Mouse (Mus musculus) CH12.LX (cell line): ENCODE results near the gene Phf11a. TPM values are rescaled to one million over a fixed set of nuclear protein-coding genes. Genes with fewer than 3 reads are reported as not detected.

Source experiments
- DNase-seq: peaks from one replicate; pipeline ENCODE4 v3.0.0-alpha.2; 2013; ENCODE audit errors: extremely low read depth
- H3K27ac ChIP-seq: 2 replicates; pipeline ENCODE4 v1.5.1; 2012; ENCODE audit warnings: low read depth, mild to moderate bottlenecking, control low read depth, moderate library complexity; ENCODE audit not compliant: insufficient read depth
- H3K27me3 ChIP-seq: replicated peaks from 2 replicates; pipeline ENCODE3; 2012; ENCODE audit warnings: inconsistent platforms
- H3K36me3 ChIP-seq, 2 experiments: replicated peaks in 1 of 2; 2 replicates each; pipeline versions ENCODE3 to v1.6.1; 2012; ENCODE audit warnings: inconsistent platforms in 1 of 2, low read length in 1 of 2, mild to moderate bottlenecking in 1 of 2, mixed read lengths in 1 of 2, moderate library complexity in 1 of 2; ENCODE audit not compliant: control insufficient read depth in 1 of 2, insufficient read depth in 1 of 2
- H3K4me1 ChIP-seq, 2 experiments: 2 replicates each; pipeline ENCODE4 v1.6.1; 2012; ENCODE audit warnings: inconsistent platforms in 1 of 2, moderate library complexity in 1 of 2; ENCODE audit not compliant: insufficient read depth in 2 of 2, control insufficient read depth in 1 of 2
- H3K4me2 ChIP-seq: 2 replicates; pipeline ENCODE4 v1.6.1; 2012; ENCODE audit warnings: low read depth, mild to moderate bottlenecking, control low read depth; ENCODE audit not compliant: poor library complexity, insufficient read depth, severe bottlenecking
- H3K4me3 ChIP-seq, 3 experiments: fragments of 150-350 bp in 1 of 3; sonication (generic) in 1 of 3; replicated peaks in 1 of 3; 2 replicates each; pipeline versions ENCODE3 to v1.5.1; 2011 to 2012; ENCODE audit warnings: low read depth in 2 of 3, low read length in 2 of 3, mild to moderate bottlenecking in 2 of 3, moderate library complexity in 2 of 3, control low read depth in 1 of 3, improper control_type of control experiment in 1 of 3, inconsistent platforms in 1 of 3, mixed read lengths in 1 of 3; ENCODE audit not compliant: poor library complexity in 1 of 3
- H3K79me2 ChIP-seq: replicated peaks from 2 replicates; pipeline ENCODE4 v1.6.1; 2012; ENCODE audit warnings: mild to moderate bottlenecking, moderate library complexity; ENCODE audit not compliant: control insufficient read depth, poor library complexity, insufficient read depth, severe bottlenecking; ENCODE audit errors: extremely low read depth
- H3K9ac ChIP-seq: 2 replicates; pipeline ENCODE4 v1.6.1; 2012; ENCODE audit warnings: low read depth, mild to moderate bottlenecking, control low read depth, moderate library complexity; ENCODE audit not compliant: insufficient read depth
- H3K9me3 ChIP-seq: replicated peaks from 2 replicates; pipeline ENCODE3; 2012; ENCODE audit warnings: low read length, inconsistent platforms, mixed read lengths
- BHLHE40 ChIP-seq: IDR thresholded peaks from 2 replicates; pipeline ENCODE4 v1.6.1; 2011; ENCODE audit warnings: mild to moderate bottlenecking, low read depth, low read length, improper control_type of control experiment
- CHD1 ChIP-seq: IDR thresholded peaks from 2 replicates; pipeline ENCODE4 v1.6.1; 2012; ENCODE audit warnings: low read depth, low read length, improper control_type of control experiment, inconsistent platforms
- CHD2 ChIP-seq: IDR thresholded peaks from 2 replicates; pipeline ENCODE4 v1.6.1; 2011; ENCODE audit warnings: low read length, improper control_type of control experiment
- E2F4 ChIP-seq: IDR thresholded peaks from 2 replicates; pipeline ENCODE4 v1.6.1; 2011; ENCODE audit warnings: low read depth, low read length, improper control_type of control experiment; ENCODE audit not compliant: insufficient replicate concordance
- ELF1 ChIP-seq: IDR thresholded peaks from 2 replicates; pipeline ENCODE4 v1.6.1; 2014; ENCODE audit warnings: low read depth, mild to moderate bottlenecking, inconsistent platforms, low read length, improper control_type of control experiment
- EP300 ChIP-seq: IDR thresholded peaks from 2 replicates; pipeline ENCODE4 v1.6.1; 2011; ENCODE audit warnings: low read length, improper control_type of control experiment
- ETS1 ChIP-seq: conservative IDR thresholded peaks from 2 replicates; pipeline ENCODE4 v1.6.1; 2012; ENCODE audit warnings: low read depth, mild to moderate bottlenecking, inconsistent platforms, low read length, improper control_type of control experiment, moderate library complexity
- GABPA ChIP-seq: IDR thresholded peaks from 2 replicates; pipeline ENCODE4 v1.6.1; 2012; ENCODE audit warnings: low read depth, low read length, improper control_type of control experiment, inconsistent platforms; ENCODE audit not compliant: insufficient replicate concordance
- HCFC1 ChIP-seq: IDR thresholded peaks from 2 replicates; pipeline ENCODE4 v1.6.1; 2012; ENCODE audit warnings: low read depth, mild to moderate bottlenecking, inconsistent platforms, low read length, improper control_type of control experiment
- IRF4 ChIP-seq: IDR thresholded peaks from 2 replicates; pipeline ENCODE4 v1.6.1; 2014; ENCODE audit warnings: low read depth, mild to moderate bottlenecking, inconsistent platforms, low read length, improper control_type of control experiment
- JUN ChIP-seq: IDR thresholded peaks from 2 replicates; pipeline ENCODE4 v1.6.1; 2011; ENCODE audit warnings: low read depth, mild to moderate bottlenecking, low read length, improper control_type of control experiment, moderate library complexity; ENCODE audit not compliant: insufficient read depth
- JUND ChIP-seq: conservative IDR thresholded peaks from 2 replicates; pipeline ENCODE4 v1.6.1; 2011; ENCODE audit warnings: low read depth, low read length, improper control_type of control experiment
- MAX ChIP-seq: IDR thresholded peaks from 2 replicates; pipeline ENCODE4 v1.6.1; 2011; ENCODE audit warnings: low read length, improper control_type of control experiment
- MAZ ChIP-seq: IDR thresholded peaks from 2 replicates; pipeline ENCODE4 v1.6.1; 2012; ENCODE audit warnings: low read depth, mild to moderate bottlenecking, inconsistent platforms, low read length, improper control_type of control experiment, moderate library complexity
- MEF2A ChIP-seq: IDR thresholded peaks from 2 replicates; pipeline ENCODE4 v1.6.1; 2014; ENCODE audit warnings: low read depth, mild to moderate bottlenecking, inconsistent platforms, low read length, improper control_type of control experiment, borderline replicate concordance
- MXI1 ChIP-seq: IDR thresholded peaks from 2 replicates; pipeline ENCODE4 v1.6.1; 2011; ENCODE audit warnings: mild to moderate bottlenecking, low read depth, low read length, improper control_type of control experiment
- MYC ChIP-seq: IDR thresholded peaks from 2 replicates; pipeline ENCODE4 v1.6.1; 2011; ENCODE audit warnings: low read depth, mild to moderate bottlenecking, improper control_type of control experiment, low read length
- PAX5 ChIP-seq: IDR thresholded peaks from 2 replicates; pipeline ENCODE4 v1.6.1; 2012; ENCODE audit warnings: low read length, inconsistent platforms, mixed read lengths
- POLR2A ChIP-seq: IDR thresholded peaks from 2 replicates; pipeline ENCODE4 v1.6.1; 2011; ENCODE audit warnings: low read depth, mild to moderate bottlenecking, improper control_type of control experiment, low read length
- POLR2AphosphoS2 ChIP-seq: IDR thresholded peaks from 2 replicates; pipeline ENCODE4 v1.6.1; 2011; ENCODE audit warnings: low read depth, low read length, improper control_type of control experiment
- RAD21 ChIP-seq: IDR thresholded peaks from 2 replicates; pipeline ENCODE4 v1.6.1; 2011; ENCODE audit warnings: low read depth, mild to moderate bottlenecking, low read length, improper control_type of control experiment, moderate library complexity
- RCOR1 ChIP-seq: conservative IDR thresholded peaks from 2 replicates; pipeline ENCODE4 v1.6.1; 2012; ENCODE audit warnings: low read depth, mild to moderate bottlenecking, inconsistent platforms, low read length, improper control_type of control experiment
- SIN3A ChIP-seq: IDR thresholded peaks from 2 replicates; pipeline ENCODE4 v1.6.1; 2012; ENCODE audit warnings: low read length, improper control_type of control experiment, inconsistent platforms
- SMC3 ChIP-seq: IDR thresholded peaks from 2 replicates; pipeline ENCODE4 v1.6.1; 2011; ENCODE audit warnings: low read depth, low read length, improper control_type of control experiment
- TBP ChIP-seq: conservative IDR thresholded peaks from 2 replicates; pipeline ENCODE4 v1.6.1; 2011; ENCODE audit warnings: low read depth, low read length, improper control_type of control experiment
- TCF12 ChIP-seq: IDR thresholded peaks from 2 replicates; pipeline ENCODE4 v1.6.1; 2014; ENCODE audit warnings: low read depth, mild to moderate bottlenecking, inconsistent platforms, low read length, improper control_type of control experiment
- UBTF ChIP-seq: IDR thresholded peaks from 2 replicates; pipeline ENCODE4 v1.6.1; 2012; ENCODE audit warnings: low read depth, mild to moderate bottlenecking, inconsistent platforms, low read length, improper control_type of control experiment, moderate library complexity
- USF2 ChIP-seq: conservative IDR thresholded peaks from 2 replicates; pipeline ENCODE4 v1.6.1; 2011; ENCODE audit warnings: low read depth, low read length, improper control_type of control experiment
- ZKSCAN1 ChIP-seq: IDR thresholded peaks from 2 replicates; pipeline ENCODE4 v1.6.1; 2012; ENCODE audit warnings: low read depth, inconsistent platforms, low read length, improper control_type of control experiment, borderline replicate concordance
- ZMIZ1 ChIP-seq: IDR thresholded peaks from 2 replicates; pipeline ENCODE4 v1.6.1; 2012; ENCODE audit warnings: low read depth, mild to moderate bottlenecking, inconsistent platforms, low read length, improper control_type of control experiment
- ZNF384 ChIP-seq: IDR thresholded peaks from 2 replicates; pipeline ENCODE4 v1.6.1; 2012; ENCODE audit warnings: low read depth, low read length, improper control_type of control experiment, inconsistent platforms
- dilution Hi-C: fragments of 300-500 bp; cut with MboI; formaldehyde crosslinking; loops from 2 replicates; pipeline ENCODE4 v1.14.3; 2020; ENCODE audit warnings: low sequenced_read_pairs; ENCODE audit not compliant: extremely low pct_unique_long_range_greater_than_20kb, extremely low pct_ligation_motif_present
- in situ Hi-C: fragments of 300-500 bp; cut with MboI; formaldehyde crosslinking; loops from 3 replicates; pipeline ENCODE4 v1.14.3; 2019; ENCODE audit warnings: low sequenced_read_pairs, low pct_ligation_motif_present, low pct_unique_long_range_greater_than_20kb, mixed read lengths
- polyA plus RNA-seq: library from polyadenylated mRNA; unstranded; fragments of >175 nt; gene quantifications from 2 replicates; pipeline ENCODE4 v1.2.1, GENCODE M21; 2012; ENCODE audit warnings: low read depth; ENCODE audit not compliant: insufficient read length
- total RNA-seq, 2 experiments: library from RNA; depleted of rRNA; stranded (reverse); fragments of 300-350 nt in 1 of 2; fragments of >200 nt in 1 of 2; gene quantifications; 2 replicates each; pipeline ENCODE4 v1.2.3; 2012 to 2014

The Phf11a gene
- total and polyA plus RNA-seq, 3 experiments: 14.6 to 48.4 (median 41.1) TPM

DNA sequence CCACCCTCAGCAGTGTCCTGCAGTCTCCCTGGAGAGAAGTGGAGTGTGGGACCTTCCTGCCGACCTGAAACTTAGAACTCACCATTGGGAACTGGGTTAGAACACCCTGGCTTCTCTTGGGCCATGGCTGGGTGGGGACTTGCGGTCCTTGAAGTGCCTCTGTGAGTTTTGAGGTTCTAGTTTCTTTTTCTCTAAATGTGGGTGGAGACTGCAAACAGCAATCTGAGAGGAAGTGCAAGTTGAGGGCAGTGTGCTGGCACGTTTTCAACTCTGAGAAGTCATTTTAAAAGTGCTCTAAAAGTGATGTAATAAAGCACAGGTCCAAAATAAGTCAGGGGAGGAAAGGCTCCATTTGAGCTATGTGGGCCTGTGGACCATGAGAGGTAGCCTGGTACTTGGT is 37.3 kb downstream of the Phf11a start, which contains the start of gene Gm6904:
Gene Gm6904, minus strand, starts transcription at position 161 of the 400 bp plus-strand sequence.
- H3K36me3 ChIP-seq: no peaks in the 10 kb centered on the region
- dilution Hi-C loops (no loop called here), in situ Hi-C loops (no loop called here)
- no peak for TF ChIP-seq ZNF384
- TF ChIP-seq TCF12: 0 out of 2 replicates have a peak, but pooled peaks have one; percentile 32
- no peak for TF ChIP-seq MAZ
- no peak for TF ChIP-seq RAD21
- peak; percentile 46 for TF ChIP-seq POLR2A
- TF ChIP-seq ZMIZ1: no peak
- peak; percentile 60 for TF ChIP-seq ETS1
- no peak for TF ChIP-seq TBP
- TF ChIP-seq SIN3A: no peak
- no peak for TF ChIP-seq RCOR1
- TF ChIP-seq MXI1: no peak
- no peak for TF ChIP-seq MAX
- TF ChIP-seq JUND: no peak
- no peak for TF ChIP-seq ZKSCAN1
- no peak for TF ChIP-seq MEF2A
- no peak for TF ChIP-seq EP300
- no peak for TF ChIP-seq GABPA
- no peak for TF ChIP-seq CHD2
- TF ChIP-seq CHD1: no peak
- no peak for TF ChIP-seq USF2
- peak; percentile 40; the same call in 1 of the 2 replicates for TF ChIP-seq MYC
- no peak for TF ChIP-seq JUN
- TF ChIP-seq ELF1: no peak
- TF ChIP-seq UBTF: no peak
- no peak for TF ChIP-seq HCFC1
- TF ChIP-seq IRF4: peak; percentile 41; the same call in 1 of the 2 replicates
- TF ChIP-seq BHLHE40: peak; percentile 93
- no peak for TF ChIP-seq SMC3
- no peak for TF ChIP-seq POLR2AphosphoS2
- no peak for TF ChIP-seq PAX5
- no peak for TF ChIP-seq E2F4
- H3K4me1 ChIP-seq: peaks cover 13 to 32% of the 10 kb centered on the region in 2 experiments
- peak within 1 kb of the TSS; percentile 69 for H3K4me2 ChIP-seq
- no peaks in the 10 kb centered on the region for H3K27me3 ChIP-seq
- no peaks in the 10 kb centered on the region for H3K79me2 ChIP-seq
- peak within 1 kb of the TSS; percentile 39; the same call in 1 of the 2 replicates for H3K27ac ChIP-seq
- peak within 1 kb of the TSS in 1 of 3 experiments; percentile 25 for H3K4me3 ChIP-seq
- DNase-seq: peak; percentile 62
- H3K9me3 ChIP-seq: no peaks in the 10 kb centered on the region
- peak within 1 kb of the TSS; percentile 59 for H3K9ac ChIP-seq
